Mouse (Mus musculus): Measurements from ENCODE around the gene Bpifb9b. TPM values are rescaled to one million over a fixed set of nuclear protein-coding genes. Genes with fewer than 3 reads are reported as not detected.
A peak's percentile ranks its signal among the peaks of the same experiment; 100 is the strongest.
"Not testable (repeated sequence)": the region's sequence is repeated elsewhere in the genome, so short reads cannot be mapped to it uniquely, and the experiment has no call there.

Gene Bpifb9b
- polyA plus RNA-seq, 1 experiment from 2014 or later, result not detected

DNA sequence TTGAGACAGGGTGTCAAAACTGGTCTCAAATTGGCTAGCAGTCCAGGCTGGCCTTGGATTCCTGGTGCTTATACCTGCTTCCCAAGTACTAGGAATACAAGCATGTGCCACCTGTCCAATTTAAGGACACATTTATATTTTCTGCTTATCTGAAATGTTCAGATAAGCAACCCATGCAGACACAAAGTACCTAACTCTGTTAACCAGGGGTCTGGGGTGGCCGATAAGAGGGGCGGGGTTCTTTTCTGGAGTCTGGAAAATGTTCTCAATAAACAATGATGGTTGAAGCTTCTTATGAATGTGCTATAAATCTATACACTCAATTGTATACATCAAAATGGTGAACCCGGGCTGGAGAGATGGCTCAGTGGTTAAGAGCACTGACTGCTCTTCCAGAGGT, 19.8 kb downstream of the Bpifb9b start:
- no peak overlapping the region for H3K4me3 ChIP-seq (replicated peaks; ENCODE audit: low read length)
- H3K36me3 ChIP-seq (replicated peaks; ENCODE audit: control insufficient read depth, insufficient read depth), result no peaks in the 10 kb centered on the region
- ATAC-seq (ENCODE audit: low FRiP score) (no peak), DNase-seq (ENCODE audit: low spot score) (no peak)
- H3K27me3 ChIP-seq (ENCODE audit: control insufficient read depth, insufficient read depth, low read length), result no peaks in the 10 kb centered on the region
- no peaks in the 10 kb centered on the region for H3K9me3 ChIP-seq (ENCODE audit: control insufficient read depth, low read length)
- 94% methylated on average over 3 of the region's 3 CpGs for WGBS
- H3K4me1 ChIP-seq (replicated peaks; ENCODE audit: control insufficient read depth, insufficient read depth, low read length), result no peaks in the 10 kb centered on the region
- no peak overlapping the region for H3K27ac ChIP-seq
- H3K4me2 ChIP-seq (replicated peaks), result no peak overlapping the region
- no peak overlapping the region for H3K9ac ChIP-seq

- H3K4me1 ChIP-seq (replicated peaks; ENCODE audit: control insufficient read depth, insufficient read depth, low read length), result no peaks in the 10 kb centered on the region
- DNase-seq (ENCODE audit: low spot score) (no peak), ATAC-seq (ENCODE audit: low FRiP score) (no peak)
- no peak overlapping the region for H3K27ac ChIP-seq
- H3K9me3 ChIP-seq (ENCODE audit: control insufficient read depth, low read length), result no peaks in the 10 kb centered on the region
- H3K36me3 ChIP-seq (replicated peaks; ENCODE audit: control insufficient read depth, insufficient read depth), result peaks cover 21% of the 10 kb centered on the region
- no peak overlapping the region for H3K9ac ChIP-seq
- H3K4me3 ChIP-seq (replicated peaks; ENCODE audit: low read length), result no peak overlapping the region
- no peaks in the 10 kb centered on the region for H3K27me3 ChIP-seq (ENCODE audit: control insufficient read depth, insufficient read depth, low read length)
- no peak overlapping the region for H3K4me2 ChIP-seq (replicated peaks)
- WGBS, result 87% methylated on average over 4 of the region's 4 CpGs
Measured at GRCm38 (mm10) chr2:154335572-154335971, 28.5 kb downstream of the Bpifb9b start.

DNA sequence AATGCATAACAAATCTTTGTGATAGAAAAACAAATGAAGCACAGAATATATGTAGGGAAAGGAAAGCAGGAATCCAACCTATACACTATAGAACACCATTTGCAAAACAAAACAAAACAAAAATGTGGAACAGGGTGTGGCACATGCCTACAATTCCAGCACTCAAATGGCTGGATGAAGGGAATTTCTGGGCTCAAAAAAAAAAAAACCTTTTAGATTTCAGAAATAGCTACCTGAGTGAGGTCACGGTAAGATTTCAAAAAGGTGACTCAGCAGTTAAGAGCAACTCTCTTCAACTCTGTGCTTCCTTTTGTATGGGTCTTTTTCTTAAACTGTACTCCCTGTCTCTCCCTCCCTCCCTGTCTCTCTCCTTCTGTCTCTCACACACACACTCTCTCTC, 31.1 kb downstream of the Bpifb9b start:
- Histone ChIP-seq H3K27me3 (ENCODE audit: control insufficient read depth, insufficient read depth, low read length) (no peaks in the 10 kb centered on the region), H3K4me2 (replicated peaks) (no peak overlapping the region), H3K9ac (no peak overlapping the region), H3K36me3 (replicated peaks; ENCODE audit: control insufficient read depth, insufficient read depth) (peaks cover 43% of the 10 kb centered on the region), H3K4me1 (replicated peaks; ENCODE audit: control insufficient read depth, insufficient read depth, low read length) (no peaks in the 10 kb centered on the region), H3K4me3 (replicated peaks; ENCODE audit: low read length) (no peak overlapping the region), H3K27ac (no peak overlapping the region), H3K9me3 (ENCODE audit: control insufficient read depth, low read length) (no peaks in the 10 kb centered on the region)
- ATAC-seq (ENCODE audit: low FRiP score) (no peak), DNase-seq (ENCODE audit: low spot score) (no peak)
- WGBS, result 92% methylated on average over 1 of the region's 1 CpGs

DNA sequence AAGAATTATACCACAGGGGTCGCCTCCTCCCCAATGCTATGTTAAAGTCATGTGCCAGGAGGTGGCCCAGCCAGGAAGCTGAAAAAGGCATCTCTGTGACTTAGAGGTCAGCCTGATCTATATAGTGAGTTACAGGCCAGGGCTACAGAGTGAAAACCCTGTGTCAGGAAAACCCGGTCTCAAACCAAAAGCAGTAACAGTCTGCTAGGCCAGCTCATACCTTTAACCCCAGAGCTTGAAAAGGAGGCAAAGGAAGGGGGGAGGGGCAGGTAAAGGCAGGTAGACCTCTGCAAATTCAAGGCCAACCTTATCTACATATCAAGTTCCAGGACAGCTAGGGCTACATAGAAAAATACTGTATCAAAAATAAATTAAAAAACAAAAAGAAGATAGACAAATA, 32.3 kb downstream of the Bpifb9b start:
- H3K4me2 ChIP-seq (replicated peaks), result no peak overlapping the region
- no peaks in the 10 kb centered on the region for H3K4me1 ChIP-seq (replicated peaks; ENCODE audit: control insufficient read depth, insufficient read depth, low read length)
- H3K36me3 ChIP-seq (replicated peaks; ENCODE audit: control insufficient read depth, insufficient read depth), result peaks cover 46% of the 10 kb centered on the region
- no peak overlapping the region for H3K9ac ChIP-seq
- H3K27ac ChIP-seq, result no peak overlapping the region
- DNase-seq (ENCODE audit: low spot score) (no peak), ATAC-seq (ENCODE audit: low FRiP score) (no peak)
- H3K27me3 ChIP-seq (ENCODE audit: control insufficient read depth, insufficient read depth, low read length), result no peaks in the 10 kb centered on the region
- no peak overlapping the region for H3K4me3 ChIP-seq (replicated peaks; ENCODE audit: low read length)
- WGBS, result 83% methylated on average over 2 of the region's 2 CpGs
- no peaks in the 10 kb centered on the region for H3K9me3 ChIP-seq (ENCODE audit: control insufficient read depth, low read length)

DNA sequence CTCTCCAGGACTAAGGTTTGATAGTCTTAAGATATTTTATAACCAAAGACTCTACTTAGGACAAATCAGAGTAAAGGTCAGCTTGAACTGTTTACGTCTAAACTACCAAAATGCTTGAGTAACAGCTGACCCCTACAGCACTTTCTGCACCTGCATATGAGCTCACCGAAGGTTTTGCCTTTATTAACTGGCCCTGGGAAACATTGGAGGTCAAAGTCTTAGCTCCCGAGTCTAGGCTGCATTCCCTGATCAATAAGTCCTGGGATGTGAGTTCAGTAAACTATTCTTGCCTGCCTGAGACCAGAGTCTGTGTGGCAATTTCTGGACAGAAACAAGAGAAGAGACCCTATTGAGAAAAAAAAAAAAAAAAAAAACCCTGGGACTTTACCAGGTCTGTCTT, 41.1 kb downstream of the Bpifb9b start:
- no peak for DNase-seq (ENCODE audit: low spot score)
- Histone ChIP-seq H3K4me1 (replicated peaks; ENCODE audit: control insufficient read depth, insufficient read depth, low read length) (no peaks in the 10 kb centered on the region), H3K27me3 (ENCODE audit: control insufficient read depth, insufficient read depth, low read length) (no peaks in the 10 kb centered on the region), H3K4me3 (replicated peaks; ENCODE audit: low read length) (no peak overlapping the region), H3K9ac (no peak overlapping the region), H3K27ac (no peak overlapping the region), H3K4me2 (replicated peaks) (no peak overlapping the region), H3K36me3 (replicated peaks; ENCODE audit: control insufficient read depth, insufficient read depth) (peaks cover 68% of the 10 kb centered on the region), H3K9me3 (ENCODE audit: control insufficient read depth, low read length) (no peaks in the 10 kb centered on the region)
- no peak for ATAC-seq (ENCODE audit: low FRiP score)
- WGBS, result 89% methylated on average over 3 of the region's 3 CpGs

DNA sequence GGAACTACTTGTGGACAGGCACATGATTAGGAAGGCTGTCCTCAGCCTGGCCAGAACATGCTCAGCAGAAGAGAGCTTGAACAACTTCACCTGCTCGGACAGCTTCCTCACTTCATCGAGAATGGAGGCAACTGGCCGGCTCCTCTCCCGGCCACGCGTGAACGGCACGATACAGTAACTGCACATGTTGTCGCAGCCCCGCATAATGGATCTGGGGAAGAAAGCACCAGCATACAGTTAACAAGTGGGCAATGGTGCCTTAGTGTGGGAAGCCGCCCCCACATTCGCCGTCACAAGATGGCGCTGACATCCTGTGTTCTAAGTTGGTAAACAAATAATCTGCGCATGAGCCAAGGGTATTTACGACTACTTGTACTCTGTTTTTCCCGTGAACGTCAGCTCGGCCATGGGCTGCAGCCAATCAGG, 47.0 kb downstream of the Bpifb9b start:
- not testable (repeated sequence) for DNase-seq (ENCODE audit: low spot score); H3K4me1 ChIP-seq (replicated peaks; ENCODE audit: control insufficient read depth, insufficient read depth, low read length); H3K27ac ChIP-seq; H3K27me3 ChIP-seq (ENCODE audit: control insufficient read depth, insufficient read depth, low read length); H3K9me3 ChIP-seq (ENCODE audit: control insufficient read depth, low read length)
- WGBS, result 76% methylated on average over 14 of the region's 19 CpGs
- H3K4me2 ChIP-seq (replicated peaks), result peak overlapping the region; percentile 37
- peak overlapping the region; percentile 20 for H3K4me3 ChIP-seq (replicated peaks; ENCODE audit: low read length)
- peak; percentile 27; the same call in 1 of the 2 replicates for ATAC-seq (ENCODE audit: low FRiP score)
- peaks cover 30% of the 10 kb centered on the region for H3K36me3 ChIP-seq (replicated peaks; ENCODE audit: control insufficient read depth, insufficient read depth)
- 0 out of 2 replicates have a peak overlapping the region, but pooled peaks have one; percentile 16 for H3K9ac ChIP-seq

DNA sequence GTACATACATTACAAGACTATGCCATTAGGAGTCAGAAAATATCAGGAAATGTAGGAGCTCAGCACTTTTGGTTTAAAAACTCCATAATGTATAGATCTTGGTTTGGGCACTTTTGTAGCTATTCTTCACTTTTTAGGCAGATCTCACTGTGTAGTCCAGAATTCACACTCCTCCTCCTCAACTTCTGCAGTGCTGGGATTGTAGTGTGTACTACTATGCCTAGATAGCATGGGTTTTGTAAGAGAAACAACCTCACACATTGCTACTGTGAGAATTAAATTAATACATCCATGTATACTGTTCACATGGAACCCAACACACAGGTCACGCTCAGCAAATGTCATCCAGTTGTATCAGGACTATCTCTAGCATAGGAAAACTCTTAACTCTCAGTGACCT, 60.5 kb downstream of the Bpifb9b start:
- peaks cover 60% of the 10 kb centered on the region for H3K36me3 ChIP-seq (replicated peaks; ENCODE audit: control insufficient read depth, insufficient read depth)
- H3K9ac ChIP-seq, result no peak overlapping the region
- no peak for DNase-seq (ENCODE audit: low spot score)
- no peaks in the 10 kb centered on the region for H3K27me3 ChIP-seq (ENCODE audit: control insufficient read depth, insufficient read depth, low read length)
- H3K4me1 ChIP-seq (replicated peaks; ENCODE audit: control insufficient read depth, insufficient read depth, low read length), result peaks cover 4% of the 10 kb centered on the region; the same call in 1 of the 2 replicates
- H3K9me3 ChIP-seq (ENCODE audit: control insufficient read depth, low read length), result no peaks in the 10 kb centered on the region
- ATAC-seq (ENCODE audit: low FRiP score), result no peak
- H3K4me2 ChIP-seq (replicated peaks), result no peak overlapping the region
- H3K27ac ChIP-seq, result no peak overlapping the region
- WGBS, result 98% methylated on average over 1 of the region's 1 CpGs
- H3K4me3 ChIP-seq (replicated peaks; ENCODE audit: low read length), result no peak overlapping the region

Other genes starting within 250 kb of the Bpifb9b start
- gene Bpifa3, start 176.9 kb upstream of the Bpifb9b start, polyA plus RNA-seq (2014; fragmentation: Nextera tagmentation; extraction: Ambion mirVana), result not detected in 2 replicates
- gene Bpifa1, start 164.3 kb upstream of the Bpifb9b start, polyA plus RNA-seq (2014; fragmentation: Nextera tagmentation; extraction: Ambion mirVana), result not detected in 2 replicates
- gene Bpifa5, start 144.6 kb upstream of the Bpifb9b start, polyA plus RNA-seq (2014; fragmentation: Nextera tagmentation; extraction: Ambion mirVana), result not detected in 2 replicates
- gene Bpifb1, start 116.4 kb upstream of the Bpifb9b start, polyA plus RNA-seq (2014; fragmentation: Nextera tagmentation; extraction: Ambion mirVana), result 0.20 and 0.27 TPM in 2 replicates
- gene Bpifb5, start 83.5 kb upstream of the Bpifb9b start, polyA plus RNA-seq (2014; fragmentation: Nextera tagmentation; extraction: Ambion mirVana), result 0.17 and 0.78 TPM in 2 replicates
- gene Bpifb9a, start 49.4 kb upstream of the Bpifb9b start, polyA plus RNA-seq (2014; fragmentation: Nextera tagmentation; extraction: Ambion mirVana), result not detected in 2 replicates
- 14.2 and 20.3 TPM in 2 replicates for gene Cdk5rap1, start 65.8 kb downstream of the Bpifb9b start, polyA plus RNA-seq (2014; fragmentation: Nextera tagmentation; extraction: Ambion mirVana)
- 7.0 and 7.1 TPM in 2 replicates for gene Snta1, start 100.9 kb downstream of the Bpifb9b start, polyA plus RNA-seq (2014; fragmentation: Nextera tagmentation; extraction: Ambion mirVana)
- 44.6 and 48.0 TPM in 2 replicates for gene Cbfa2t2, start 129.3 kb downstream of the Bpifb9b start, polyA plus RNA-seq (2014; fragmentation: Nextera tagmentation; extraction: Ambion mirVana)
- gene 1700003F12Rik, start 239.9 kb downstream of the Bpifb9b start, polyA plus RNA-seq (2014; fragmentation: Nextera tagmentation; extraction: Ambion mirVana), result 1.5 and 1.6 TPM in 2 replicates
- 0.12 and 0.22 TPM in 2 replicates for gene Actl10, start 244.5 kb downstream of the Bpifb9b start, polyA plus RNA-seq (2014; fragmentation: Nextera tagmentation; extraction: Ambion mirVana)